Mouse (Mus musculus) right cerebral cortex, adult 18-20 months (tissue): ENCODE measurements around the gene Kdelr3.

Source experiments
- DNase-seq: peaks from one replicate; pipeline ENCODE4 v3.0.0; 2022; ENCODE audit warnings: mixed read lengths

Gene Kdelr3

DNA sequence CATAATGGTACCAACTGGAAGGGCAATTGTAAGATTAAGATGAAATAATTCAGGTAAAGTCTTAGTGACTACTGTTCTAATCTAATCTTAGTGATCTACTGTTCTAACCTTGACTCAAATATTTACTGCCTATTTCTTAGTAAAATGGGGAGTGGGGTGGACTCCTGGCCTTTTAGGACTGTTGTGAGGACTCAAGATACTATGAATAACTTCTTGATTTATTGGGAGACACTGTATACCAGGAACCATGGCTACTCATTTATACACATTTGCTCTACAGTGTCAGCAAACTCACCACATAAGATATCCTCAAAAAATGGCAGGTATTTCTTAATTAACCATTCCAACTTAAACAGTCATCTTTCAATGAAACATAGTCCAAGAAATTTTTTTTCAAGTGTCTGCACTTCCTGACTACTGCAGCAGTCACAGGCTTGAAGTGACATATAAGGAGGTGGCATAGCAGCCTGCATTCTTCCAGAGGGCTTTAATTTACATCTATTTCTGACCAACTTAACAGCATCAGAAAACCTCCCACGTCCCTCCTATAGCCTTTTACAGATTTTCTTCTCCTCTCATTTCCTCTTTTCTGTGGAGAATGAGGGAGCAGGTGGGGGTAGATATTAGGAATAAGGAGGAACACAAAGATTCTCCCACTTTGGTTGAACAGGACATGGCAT, 59.5 kb downstream of the Kdelr3 start:
- DNase-seq: peak; percentile 19

DNA sequence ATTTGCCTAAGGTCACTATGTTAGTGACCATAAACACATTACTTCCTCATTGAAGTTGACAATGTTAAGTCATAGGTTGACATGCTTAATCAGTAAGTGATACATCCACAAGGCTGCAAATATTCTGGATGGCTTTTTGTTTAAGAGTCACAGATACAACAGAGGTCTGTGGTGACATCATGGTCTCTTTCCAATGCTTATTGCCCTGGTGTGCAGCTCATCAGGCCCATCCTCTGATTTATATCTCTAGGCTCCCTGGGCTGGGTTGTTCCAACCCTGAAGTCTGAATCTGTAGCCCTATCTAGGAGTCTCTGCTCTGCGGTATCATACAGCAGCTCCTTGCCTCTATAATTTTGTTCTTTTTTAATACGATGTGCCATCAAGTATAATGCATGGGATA, 60.7 kb downstream of the Kdelr3 start:
- DNase-seq: no peak
